Mouse (Mus musculus) liver, embryonic 15.5 days (tissue): Measurements from ENCODE around the gene Lrrc57. TPM values are rescaled to one million over a fixed set of nuclear protein-coding genes. Genes with fewer than 3 reads are reported as not detected.

Experiments used
- ATAC-seq: fragments of 200-750 bp; cut with Nextera tagmentation; 2 replicates; pipeline ENCODE4 v1.8.0; 2017; ENCODE audit warnings: moderate number of reproducible peaks, mild to moderate bottlenecking, moderate library complexity; ENCODE audit not compliant: insufficient read depth
- H3K27ac ChIP-seq: fragments of 300-500 bp; sonication (generic); replicated peaks from 2 replicates; pipeline ENCODE4 v1.5.1; 2015; ENCODE audit warnings: mild to moderate bottlenecking, inconsistent platforms
- H3K27me3 ChIP-seq: fragments of 300-500 bp; sonication (generic); 2 replicates; pipeline ENCODE4 v1.6.1; 2015; ENCODE audit warnings: mild to moderate bottlenecking, inconsistent platforms
- H3K36me3 ChIP-seq: fragments of 300-500 bp; sonication (generic); replicated peaks from 2 replicates; pipeline ENCODE4 v1.6.1; 2015; ENCODE audit warnings: moderate library complexity, mild to moderate bottlenecking, inconsistent platforms
- H3K4me1 ChIP-seq: fragments of 300-500 bp; sonication (generic); replicated peaks from 2 replicates; pipeline ENCODE4 v1.6.1; 2015; ENCODE audit warnings: inconsistent platforms
- H3K4me2 ChIP-seq: fragments of 300-500 bp; sonication (generic); 2 replicates; pipeline ENCODE4 v1.6.1; 2015; ENCODE audit warnings: moderate library complexity, mild to moderate bottlenecking, inconsistent platforms
- H3K4me3 ChIP-seq: fragments of 300-500 bp; sonication (generic); replicated peaks from 2 replicates; pipeline ENCODE4 v1.5.1; 2015; ENCODE audit warnings: mild to moderate bottlenecking, inconsistent platforms
- H3K9ac ChIP-seq: fragments of 300-500 bp; sonication (generic); 2 replicates; pipeline ENCODE4 v1.6.1; 2015; ENCODE audit warnings: moderate library complexity, mild to moderate bottlenecking, inconsistent platforms
- H3K9me3 ChIP-seq: fragments of 300-500 bp; sonication (generic); replicated peaks from 2 replicates; pipeline ENCODE4 v1.6.1; 2016; ENCODE audit warnings: inconsistent platforms
- WGBS: fragments of 180-500 bp; shearing (Covaris S2); methylation state at CpG from one replicate; pipeline ENCODE4 v1.1.7; 2015; ENCODE audit warnings: mixed read lengths; ENCODE audit not compliant: insufficient replicate concordance; 5-methylcytosine and 5-hydroxymethylcytosine counted together
- polyA plus RNA-seq: library from polyadenylated mRNA; unstranded; fragments of >200 nt; fragmentation: Nextera tagmentation; extraction: Ambion mirVana; gene quantifications from 2 replicates; pipeline ENCODE4 v1.2.1, GENCODE M21; 2015

Gene Lrrc57
- polyA plus RNA-seq, 1 experiment from 2014 or later: 11.8 TPM

- H3K27ac ChIP-seq: no peak overlapping the region
- 0 out of 2 replicates have a peak, but pooled peaks cover 3% of the 10 kb centered on the region for H3K36me3 ChIP-seq
- ATAC-seq: no peak
- 17% methylated on average over 2 of the region's 2 CpGs for WGBS
- H3K4me3 ChIP-seq: no peak overlapping the region
- no peak overlapping the region for H3K9ac ChIP-seq
- peak overlapping the region; percentile 18; the same call in 1 of the 2 replicates for H3K4me2 ChIP-seq
- H3K4me1 ChIP-seq: peaks cover 42% of the 10 kb centered on the region
- H3K27me3 ChIP-seq: peaks cover 23% of the 10 kb centered on the region
- no peaks in the 10 kb centered on the region for H3K9me3 ChIP-seq
Observed at GRCm38 (mm10) chr2:120631521-120631920, 22.2 kb upstream of the Lrrc57 start.

GRCm38 (mm10) chr2:120630655-120631054, 21.3 kb upstream of the Lrrc57 start:
- H3K4me2 ChIP-seq: no peak overlapping the region
- peaks cover 23% of the 10 kb centered on the region for H3K27me3 ChIP-seq
- no peak overlapping the region for H3K4me3 ChIP-seq
- no peaks in the 10 kb centered on the region for H3K9me3 ChIP-seq
- no peak overlapping the region for H3K9ac ChIP-seq
- ATAC-seq: no peak
- 31% methylated on average over 2 of the region's 2 CpGs for WGBS
- H3K36me3 ChIP-seq: 0 out of 2 replicates have a peak, but pooled peaks cover 3% of the 10 kb centered on the region
- peaks cover 42% of the 10 kb centered on the region for H3K4me1 ChIP-seq
- H3K27ac ChIP-seq: no peak overlapping the region

GRCm38 (mm10) chr2:120630246-120630645, 20.9 kb upstream of the Lrrc57 start:
- 51% methylated on average over 2 of the region's 2 CpGs for WGBS
- H3K27ac ChIP-seq: no peak overlapping the region
- H3K4me1 ChIP-seq: peaks cover 42% of the 10 kb centered on the region
- no peaks in the 10 kb centered on the region for H3K9me3 ChIP-seq
- H3K4me2 ChIP-seq: no peak overlapping the region
- H3K36me3 ChIP-seq: 0 out of 2 replicates have a peak, but pooled peaks cover 3% of the 10 kb centered on the region
- H3K9ac ChIP-seq: no peak overlapping the region
- no peak overlapping the region for H3K4me3 ChIP-seq
- ATAC-seq: no peak
- peaks cover 23% of the 10 kb centered on the region for H3K27me3 ChIP-seq

- H3K4me3 ChIP-seq: peak within 1 kb of the TSS; percentile 59
- 0 out of 2 replicates have a peak, but pooled peaks cover 3% of the 10 kb centered on the region for H3K36me3 ChIP-seq
- H3K9ac ChIP-seq: peak within 1 kb of the TSS; percentile 48
- H3K4me1 ChIP-seq: peaks cover 42% of the 10 kb centered on the region
- WGBS: 3% methylated on average over 36 of the region's 36 CpGs
- peaks cover 23% of the 10 kb centered on the region for H3K27me3 ChIP-seq
- H3K9me3 ChIP-seq: no peaks in the 10 kb centered on the region
- H3K4me2 ChIP-seq: peak within 1 kb of the TSS; percentile 87
- ATAC-seq: peak; percentile 99
- 0 out of 2 replicates have a peak within 1 kb of the TSS, but pooled peaks have one; percentile 41 for H3K27ac ChIP-seq
Observed at GRCm38 (mm10) chr2:120628886-120629735, 19.8 kb upstream of the Lrrc57 start, which contains the start of gene Stard9. Gene Stard9 (plus strand): TSS chr2:120629121.

- Histone ChIP-seq H3K4me3 (peak overlapping the region; percentile 59), H3K4me1 (peaks cover 42% of the 10 kb centered on the region), H3K9ac (peak overlapping the region; percentile 10; the same call in 1 of the 2 replicates), H3K4me2 (peak overlapping the region; percentile 87), H3K27ac (no peak overlapping the region), H3K27me3 (peaks cover 21% of the 10 kb centered on the region), H3K9me3 (no peaks in the 10 kb centered on the region), H3K36me3 (no peaks in the 10 kb centered on the region)
- ATAC-seq: no peak
- WGBS: 21% methylated on average over 10 of the region's 10 CpGs
Observed at GRCm38 (mm10) chr2:120628076-120628865, 19.0 kb upstream of the Lrrc57 start.

GRCm38 (mm10) chr2:120622920-120623319, 13.6 kb upstream of the Lrrc57 start:
- H3K9me3 ChIP-seq: no peaks in the 10 kb centered on the region
- H3K9ac ChIP-seq: no peak overlapping the region
- no peak for ATAC-seq
- no peak overlapping the region for H3K4me2 ChIP-seq
- no peak overlapping the region for H3K4me3 ChIP-seq
- H3K36me3 ChIP-seq: peaks cover 16% of the 10 kb centered on the region
- 0 out of 2 replicates have a peak, but pooled peaks cover 3% of the 10 kb centered on the region for H3K4me1 ChIP-seq
- no peaks in the 10 kb centered on the region for H3K27me3 ChIP-seq
- H3K27ac ChIP-seq: no peak overlapping the region

- Histone ChIP-seq H3K36me3 (peaks cover 37% of the 10 kb centered on the region), H3K4me1 (no peaks in the 10 kb centered on the region), H3K27me3 (no peaks in the 10 kb centered on the region), H3K9me3 (no peaks in the 10 kb centered on the region), H3K4me3 (no peak overlapping the region), H3K4me2 (no peak overlapping the region), H3K9ac (no peak overlapping the region), H3K27ac (no peak overlapping the region)
- ATAC-seq: no peak
- 97% methylated on average over 1 of the region's 1 CpGs for WGBS
Observed at GRCm38 (mm10) chr2:120619538-120619937, 10.2 kb upstream of the Lrrc57 start.

GRCm38 (mm10) chr2:120616279-120617163, 7.2 kb upstream of the Lrrc57 start:
- H3K27me3 ChIP-seq: no peaks in the 10 kb centered on the region
- no peak overlapping the region for H3K9ac ChIP-seq
- no peaks in the 10 kb centered on the region for H3K9me3 ChIP-seq
- peaks cover 55% of the 10 kb centered on the region for H3K36me3 ChIP-seq
- no peak overlapping the region for H3K27ac ChIP-seq
- H3K4me1 ChIP-seq: peaks cover 4% of the 10 kb centered on the region; the same call in 1 of the 2 replicates
- WGBS: 62% methylated on average over 5 of the region's 5 CpGs
- no peak overlapping the region for H3K4me2 ChIP-seq
- no peak for ATAC-seq
- no peak overlapping the region for H3K4me3 ChIP-seq

- no peak overlapping the region for H3K27ac ChIP-seq
Observed at GRCm38 (mm10) chr2:120606021-120606690, 3.2 kb downstream of the Lrrc57 start.

GRCm38 (mm10) chr2:120599506-120599905, 9.8 kb downstream of the Lrrc57 start:
- no peak overlapping the region for H3K4me3 ChIP-seq
- ATAC-seq: no peak
- peaks cover 74% of the 10 kb centered on the region for H3K36me3 ChIP-seq
- WGBS: 77% methylated on average over 4 of the region's 4 CpGs
- no peak overlapping the region for H3K9ac ChIP-seq
- no peak overlapping the region for H3K27ac ChIP-seq
- no peaks in the 10 kb centered on the region for H3K4me1 ChIP-seq
- H3K9me3 ChIP-seq: no peaks in the 10 kb centered on the region
- H3K27me3 ChIP-seq: no peaks in the 10 kb centered on the region
- no peak overlapping the region for H3K4me2 ChIP-seq

More at GRCm38 (mm10) chr2:120606021-120606690, 3.2 kb downstream of the Lrrc57 start:
- ATAC-seq: no peak
- H3K36me3 ChIP-seq: peaks cover 33% of the 10 kb centered on the region
- peaks cover 29% of the 10 kb centered on the region for H3K4me1 ChIP-seq
- no peak overlapping the region for H3K9ac ChIP-seq
- H3K27me3 ChIP-seq: no peaks in the 10 kb centered on the region
- H3K4me3 ChIP-seq: no peak overlapping the region
- WGBS: 80% methylated on average over 6 of the region's 6 CpGs
- H3K9me3 ChIP-seq: no peaks in the 10 kb centered on the region
- H3K4me2 ChIP-seq: no peak overlapping the region
